ENCODE assay signal across 8 mouse cellular contexts in genomic region chr1:74390924-74391748, GRCm38 (mm10). TPM values are rescaled to one million over a fixed set of nuclear protein-coding genes. Genes with fewer than 3 reads are reported as not detected.
DNase-seq lines count a peak whose midpoint lies in the region; ATAC-seq and TF ChIP-seq lines count a peak whose summit lies in the region.

Gene Ctdsp1, plus strand, starts transcription at chr1:74391509.

- H3K79me2 ChIP-seq in liver, adult 2 months (ENCODE audit: control insufficient read depth, insufficient read depth, low read length): peaks cover 17% of the 10 kb centered on the region; the same call in 1 of the 2 replicates
- peaks cover 18% of the 10 kb centered on the region for H3K79me2 ChIP-seq in myocyte (ENCODE audit: control insufficient read depth, insufficient read depth)

- peaks cover 19% of the 10 kb centered on the region for H3K36me3 ChIP-seq in heart, embryonic 11.5 days (ENCODE audit: control insufficient read depth, insufficient read depth, low read length)
- H3K36me3 ChIP-seq in kidney, embryonic 16.5 days (ENCODE audit: insufficient read depth, low read length): peaks cover 22% of the 10 kb centered on the region
- H3K36me3 ChIP-seq in liver, adult 2 months (ENCODE audit: control insufficient read depth, insufficient read depth, low read length): peaks cover 11% of the 10 kb centered on the region; the same call in 1 of the 2 replicates
- H3K36me3 ChIP-seq in myocyte (ENCODE audit: control insufficient read depth, insufficient read depth): no peaks in the 10 kb centered on the region
- peaks cover 4% of the 10 kb centered on the region; the same call in 1 of the 2 replicates for H3K36me3 ChIP-seq in splenic B cell, adult 2 months (ENCODE audit: control insufficient read depth, insufficient read depth, low read length, poor library complexity, severe bottlenecking)

- WGBS in heart, embryonic 11.5 days (ENCODE audit: insufficient replicate concordance): 2% methylated on average over 51 of the region's 51 CpGs
- 3% methylated on average over 43 of the region's 51 CpGs for WGBS in kidney, embryonic 16.5 days
- 4% methylated on average over 50 of the region's 51 CpGs for WGBS in liver, adult 2 months

- no peaks in the 10 kb centered on the region for H3K9me3 ChIP-seq in heart, embryonic 11.5 days (replicated peaks; ENCODE audit: control insufficient read depth, low read length)
- H3K9me3 ChIP-seq in kidney, embryonic 16.5 days (ENCODE audit: low read length): no peaks in the 10 kb centered on the region

- peak; percentile 59 for ATAC-seq in erythroblast, adult 5-6 weeks (replicated peaks; ENCODE audit: low FRiP score, poor library complexity, severe bottlenecking)
- ATAC-seq in heart, embryonic 11.5 days (replicated peaks; ENCODE audit: insufficient number of reproducible peaks, low FRiP score, low TSS enrichment): peak; percentile 76
- ATAC-seq in kidney, embryonic 16.5 days (ENCODE audit: low FRiP score, low TSS enrichment): peak; percentile 72

- H3K27me3 ChIP-seq in heart, embryonic 11.5 days (ENCODE audit: control insufficient read depth, insufficient read depth, low read length): no peaks in the 10 kb centered on the region
- H3K27me3 ChIP-seq in kidney, embryonic 16.5 days (ENCODE audit: insufficient read depth, low read length): no peaks in the 10 kb centered on the region
- no peaks in the 10 kb centered on the region for H3K27me3 ChIP-seq in liver, adult 2 months (ENCODE audit: control insufficient read depth, insufficient read depth, low read length)
- H3K27me3 ChIP-seq in myocyte (ENCODE audit: control insufficient read depth, insufficient read depth, insufficient read length): no peaks in the 10 kb centered on the region
- no peaks in the 10 kb centered on the region for H3K27me3 ChIP-seq in splenic B cell, adult 2 months (ENCODE audit: control insufficient read depth, insufficient read depth, low read length, poor library complexity, severe bottlenecking)

- H3K9ac ChIP-seq in heart, embryonic 11.5 days (ENCODE audit: low read depth, low read length): peak within 1 kb of the TSS; percentile 99
- H3K9ac ChIP-seq in kidney, embryonic 16.5 days (replicated peaks; ENCODE audit: low read length): peak within 1 kb of the TSS; percentile 100
- H3K9ac ChIP-seq in liver, adult 2 months (ENCODE audit: low read depth, low read length): peak within 1 kb of the TSS; percentile 96

- H3K27ac ChIP-seq in heart, embryonic 11.5 days (ENCODE audit: low read depth, low read length): peak within 1 kb of the TSS; percentile 100
- H3K27ac ChIP-seq in kidney, embryonic 16.5 days (ENCODE audit: low read length): peak within 1 kb of the TSS; percentile 99
- H3K27ac ChIP-seq in liver, adult 2 months (replicated peaks; ENCODE audit: insufficient read depth, low read depth, low read length): peak within 1 kb of the TSS; percentile 99

- TF ChIP-seq POLR2A in liver, adult 2 months (IDR thresholded peaks at IDR 0.05; ENCODE audit: extremely low read depth, insufficient read depth, low read length): peak; percentile 66; the same call in 1 of the 2 replicates
- peak; percentile 61 for TF ChIP-seq POLR2A in myocyte (IDR thresholded peaks at IDR 0.05; ENCODE audit: insufficient read length, low read depth)

- peaks cover 22% of the 10 kb centered on the region for H3K4me1 ChIP-seq in heart, embryonic 11.5 days (ENCODE audit: control insufficient read depth, insufficient read depth, low read length)
- H3K4me1 ChIP-seq in kidney, embryonic 16.5 days (ENCODE audit: insufficient read depth, low read length): peaks cover 49% of the 10 kb centered on the region
- peaks cover 31% of the 10 kb centered on the region for H3K4me1 ChIP-seq in liver, adult 2 months (ENCODE audit: control insufficient read depth, insufficient read depth, low read length)

- peak within 1 kb of the TSS; percentile 91 for H3K4me3 ChIP-seq in heart, embryonic 11.5 days (ENCODE audit: low read depth, low read length)
- peak within 1 kb of the TSS; percentile 93 for H3K4me3 ChIP-seq in kidney, embryonic 16.5 days (ENCODE audit: low read length)
- H3K4me3 ChIP-seq in liver, adult 2 months (ENCODE audit: insufficient read depth, low read depth, low read length): peak within 1 kb of the TSS; percentile 92
- peak within 1 kb of the TSS; percentile 55 for H3K4me3 ChIP-seq in myocyte

- peak; percentile 17; the same call in 1 of the 2 replicates for TF ChIP-seq CTCF in liver, adult 2 months (IDR thresholded peaks at IDR 0.05; ENCODE audit: low read depth, low read length)

- H3ac ChIP-seq in myocyte (ENCODE audit: control insufficient read depth, insufficient read length): peak within 1 kb of the TSS; percentile 95

- DNase-seq in A20 (ENCODE audit: low read depth, low spot score): peak; percentile 96
- peak; percentile 97 for DNase-seq in brain, adult 2 months (ENCODE audit: low read depth, low spot score)
- DNase-seq in liver, adult 2 months (ENCODE audit: extremely low read depth, low read depth, low spot score): peak; percentile 88
- DNase-seq in splenic B cell, adult 2 months (ENCODE audit: low read depth, low spot score): peak; percentile 93

- peak within 1 kb of the TSS; percentile 76 for H3K4me2 ChIP-seq in heart, embryonic 11.5 days
- peak within 1 kb of the TSS; percentile 98 for H3K4me2 ChIP-seq in kidney, embryonic 16.5 days (replicated peaks; ENCODE audit: low read depth, low read length)
- H3K4me2 ChIP-seq in myocyte (ENCODE audit: low read depth): peak within 1 kb of the TSS; percentile 84

TF ChIP-seq in myocyte, 11 proteins besides CTCF, POLR2A, EP300 and RAD21:
- TF ChIP-seq SRF (IDR thresholded peaks at IDR 0.05; ENCODE audit: control insufficient read depth, insufficient read length, low read depth) (peak; percentile 94), TCF12 (IDR thresholded peaks at IDR 0.05; ENCODE audit: insufficient read depth, poor library complexity, severe bottlenecking) (no peak)
TF ChIP-seq in myocyte: peak in this region for 1.

RNA-seq across cellular contexts. Expression of gene Ctdsp1, which starts in this region (rescaled TPM):
- 30.7 and 40.5 TPM in 2 replicates for total RNA-seq in erythroblast, adult 5-6 weeks (2015; ENCODE audit: low replicate concordance)
- total RNA-seq in erythroblast, adult 5-6 weeks (2017; ENCODE audit: low replicate concordance): 10.5 and 22.8 TPM in 2 replicates
- 59.6 and 63.8 TPM in 2 replicates for polyA plus RNA-seq in heart, embryonic 11.5 days (2014; fragmentation: Nextera tagmentation; extraction: Ambion mirVana)
- 91.1 and 94.0 TPM in 2 replicates for polyA plus RNA-seq in kidney, embryonic 16.5 days (2015; fragmentation: Nextera tagmentation; extraction: Ambion mirVana)
- 27.1 and 41.9 TPM in 2 replicates for total RNA-seq in liver, adult 2 months (2014; rRNA removed)
- 167 and 185 TPM in 2 replicates for polyA plus RNA-seq in liver, adult 2 months (2012; rRNA removed)
- polyA plus RNA-seq in myocyte (2012; fragmentation: generic; extraction: Trizol): 64.0 TPM

Comparison
In these comparisons a context has a peak if more than half of its experiments do, and no peak if none do; other contexts are left out.
1. Peak in every context shown above with its lines: DNase-seq, ATAC-seq, H3K4me3 ChIP-seq and H3K27ac ChIP-seq.